Mouse (Mus musculus): ENCODE measurements around the gene Rnd1. TPM values are rescaled to one million over a fixed set of nuclear protein-coding genes. Genes with fewer than 3 reads are reported as not detected.

The Rnd1 gene
- total RNA-seq, 2 experiments from 2014 or later, result 0.40 to 1.0 TPM

- DNase-seq, result no peak
Observed at GRCm38 (mm10) chr15:98680660-98681059, 3.4 kb upstream of the Rnd1 start.

GRCm38 (mm10) chr15:98677977-98678376 lies 716 bp upstream of the Rnd1 start:
- DNase-seq, result no peak

- DNase-seq, result no peak
Observed at GRCm38 (mm10) chr15:98676471-98676870, 790 bp downstream of the Rnd1 start.

- DNase-seq, result no peak
Observed at GRCm38 (mm10) chr15:98675634-98676250, 1.5 kb downstream of the Rnd1 start.

GRCm38 (mm10) chr15:98674994-98675545 lies 2.2 kb downstream of the Rnd1 start:
- DNase-seq, result no peak

- DNase-seq, result no peak
Observed at GRCm38 (mm10) chr15:98674284-98674993, 2.8 kb downstream of the Rnd1 start.

- no peak for DNase-seq
Observed at GRCm38 (mm10) chr15:98673732-98674131, 3.5 kb downstream of the Rnd1 start.

- DNase-seq, result no peak
Observed at GRCm38 (mm10) chr15:98672592-98672991, 4.7 kb downstream of the Rnd1 start.

- no peak for DNase-seq
Observed at GRCm38 (mm10) chr15:98664042-98664907, 13.0 kb downstream of the Rnd1 start.

GRCm38 (mm10) chr15:98662567-98663545 lies 14.4 kb downstream of the Rnd1 start, which contains the start of gene Ddx23:
Ddx23 (minus strand) TSS chr15:98662894.
- DNase-seq, result peak; percentile 95

GRCm38 (mm10) chr15:98662198-98662566 lies 15.1 kb downstream of the Rnd1 start:
- DNase-seq, result no peak

- DNase-seq, result no peak
Observed at GRCm38 (mm10) chr15:98656982-98657751, 20.1 kb downstream of the Rnd1 start.

- no peak for DNase-seq
Observed at GRCm38 (mm10) chr15:98652174-98652573, 25.1 kb downstream of the Rnd1 start.

GRCm38 (mm10) chr15:98651431-98651830 lies 25.8 kb downstream of the Rnd1 start:
- DNase-seq, result no peak

- no peak for DNase-seq
Observed at GRCm38 (mm10) chr15:98648071-98648470, 29.2 kb downstream of the Rnd1 start.

- DNase-seq, result no peak
Observed at GRCm38 (mm10) chr15:98647308-98647707, 30.0 kb downstream of the Rnd1 start.

GRCm38 (mm10) chr15:98646737-98647136 lies 30.5 kb downstream of the Rnd1 start:
- no peak for DNase-seq

- no peak for DNase-seq
Observed at GRCm38 (mm10) chr15:98645057-98646026, 31.9 kb downstream of the Rnd1 start.

- DNase-seq, result no peak
Observed at GRCm38 (mm10) chr15:98644406-98644805, 32.9 kb downstream of the Rnd1 start.

Data from gastrocnemius, postnatal 25 days (tissue).